Mouse (Mus musculus) WW6 (cell line): ENCODE results near the gene Cald1.
A peak's percentile ranks its signal among the peaks of the same experiment; 100 is the strongest.

Experiments
- DNase-seq: peaks from one replicate; pipeline ENCODE4 v3.0.0-alpha.2; 2013; ENCODE audit warnings: low read depth, low spot score

Cald1 gene

DNA sequence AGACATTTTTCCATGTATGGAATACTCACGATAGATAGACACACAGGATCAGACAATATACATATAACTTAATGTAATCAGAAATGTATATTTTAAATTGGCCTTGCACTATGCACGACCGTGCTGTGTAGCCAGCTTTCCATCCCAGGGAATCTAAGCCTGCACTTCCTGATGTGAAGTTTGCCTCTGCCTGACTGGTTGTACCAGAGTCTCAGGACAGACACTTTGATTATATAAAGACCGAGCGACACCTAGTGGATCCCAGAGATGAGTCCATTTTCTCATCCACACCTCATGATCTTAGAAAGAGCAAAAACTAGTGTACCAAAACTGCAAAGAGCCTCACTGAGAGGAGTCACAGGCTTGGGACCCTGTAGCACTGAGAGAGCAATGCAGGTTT, 156.1 kb downstream of the Cald1 start:
- DNase-seq, result peak; percentile 18

DNA sequence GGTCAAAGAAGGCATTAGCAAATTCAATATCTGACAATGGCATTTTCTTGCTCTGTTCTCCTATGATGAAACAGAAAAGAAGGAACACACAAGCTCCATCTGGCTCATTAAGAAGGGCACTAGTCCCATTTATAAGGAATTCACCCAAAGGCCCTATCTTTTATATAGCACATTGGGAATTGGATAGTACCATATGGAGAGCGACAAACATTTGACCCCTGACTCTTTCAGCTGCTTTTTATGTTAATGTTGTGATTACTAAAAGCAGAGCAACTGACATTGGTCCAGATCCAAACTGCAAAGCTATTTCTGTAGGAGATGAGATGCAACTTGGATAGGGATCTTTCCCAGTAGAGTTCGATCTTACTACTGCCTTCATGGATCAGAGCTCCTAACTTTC, 160.0 kb downstream of the Cald1 start:
- DNase-seq, result no peak

DNA sequence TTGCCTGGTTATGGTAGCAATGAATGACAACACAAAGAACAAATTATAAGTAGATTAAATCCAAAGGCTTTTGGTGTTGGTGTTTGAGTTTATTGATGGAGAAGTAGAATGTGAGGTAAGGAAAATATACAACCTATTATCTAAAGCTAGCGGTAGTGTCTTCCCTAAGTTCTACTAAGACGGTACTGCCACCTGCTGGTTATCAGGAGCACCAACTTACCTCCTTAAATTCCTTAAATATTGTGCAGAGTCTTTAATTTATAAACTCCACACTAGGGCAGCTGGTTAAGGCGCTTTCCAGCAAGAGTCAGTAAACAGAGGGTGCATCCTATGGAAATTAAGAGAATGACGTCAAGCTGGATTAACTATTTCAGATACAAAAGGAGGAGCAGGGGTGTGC, 161.7 kb downstream of the Cald1 start:
- peak; percentile 11 for DNase-seq

DNA sequence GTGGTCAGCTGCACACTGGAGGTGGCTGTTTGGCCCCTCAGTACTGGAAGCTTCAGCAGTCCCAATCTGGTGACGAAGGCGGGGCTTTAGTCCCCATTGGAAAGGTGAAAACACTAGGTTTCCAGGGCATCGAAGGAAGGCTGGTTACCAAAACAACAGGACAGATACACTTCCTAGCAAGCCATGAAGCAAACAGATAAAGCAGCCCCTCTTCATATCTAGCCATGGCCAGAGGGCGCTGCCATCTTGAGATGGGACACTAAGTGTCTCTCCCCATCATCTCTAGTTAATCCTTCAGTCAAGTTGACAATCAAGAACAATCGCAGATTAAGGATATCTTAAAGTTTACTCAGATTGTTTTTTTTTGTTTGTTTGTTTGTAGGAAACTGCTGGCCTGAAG, 167.4 kb downstream of the Cald1 start:
- no peak for DNase-seq

DNA sequence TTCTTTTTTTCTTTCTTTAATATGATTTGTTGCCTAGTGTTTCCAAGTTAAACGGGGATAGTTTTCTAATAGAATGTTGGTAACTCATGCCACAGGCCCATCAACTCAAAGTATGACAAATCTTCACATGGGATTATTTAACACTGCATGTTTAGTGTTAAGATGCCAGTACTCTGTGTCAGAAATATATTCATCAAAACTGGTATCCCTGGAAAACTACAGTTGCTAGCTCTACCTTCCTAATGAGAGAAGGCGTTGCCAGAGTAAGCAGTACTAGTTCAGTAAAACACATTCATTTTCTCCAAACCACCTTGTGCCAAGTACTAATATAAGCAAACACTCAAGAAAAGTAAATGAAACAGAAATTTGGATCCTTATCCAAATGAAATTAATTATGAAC, 171.7 kb downstream of the Cald1 start:
- DNase-seq, result no peak

DNA sequence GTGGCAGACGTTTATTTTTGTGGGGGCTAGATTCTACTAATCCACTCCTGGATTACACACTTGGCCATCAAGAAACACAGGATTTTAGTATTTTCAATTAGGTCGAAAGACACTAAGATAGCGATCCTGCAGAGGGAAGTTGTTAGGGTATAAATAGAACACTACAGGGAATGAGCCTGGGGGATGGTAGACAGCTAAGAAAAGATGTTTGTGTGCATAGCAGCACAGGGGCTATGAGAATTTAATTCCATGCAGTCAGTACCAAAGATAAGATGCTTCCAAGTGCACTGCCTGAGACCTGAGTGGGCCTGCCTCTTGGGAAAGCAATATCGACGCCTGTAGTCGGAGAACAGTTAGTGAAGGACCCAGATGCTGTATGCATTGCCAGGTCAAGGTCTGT, 172.2 kb downstream of the Cald1 start:
- DNase-seq, result no peak

DNA sequence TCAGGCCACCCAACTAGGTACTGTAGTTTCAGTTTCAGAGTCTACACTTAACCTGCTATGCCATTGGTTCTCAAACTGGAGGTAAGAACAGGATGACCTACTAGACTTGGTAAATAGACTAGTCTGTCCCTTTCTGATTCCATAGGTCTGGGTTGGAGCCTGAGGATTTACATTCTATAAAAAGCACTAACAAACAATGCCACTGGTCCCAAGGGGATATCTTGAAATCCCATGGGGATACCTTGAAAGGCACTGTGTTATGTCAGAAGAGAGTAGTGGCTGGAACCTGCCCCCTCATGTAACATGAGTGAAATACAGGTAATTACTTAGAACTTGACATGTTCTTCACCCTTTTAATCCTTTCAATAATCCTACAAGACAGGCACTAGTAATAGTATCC, 178.1 kb downstream of the Cald1 start:
- DNase-seq, result no peak

DNA sequence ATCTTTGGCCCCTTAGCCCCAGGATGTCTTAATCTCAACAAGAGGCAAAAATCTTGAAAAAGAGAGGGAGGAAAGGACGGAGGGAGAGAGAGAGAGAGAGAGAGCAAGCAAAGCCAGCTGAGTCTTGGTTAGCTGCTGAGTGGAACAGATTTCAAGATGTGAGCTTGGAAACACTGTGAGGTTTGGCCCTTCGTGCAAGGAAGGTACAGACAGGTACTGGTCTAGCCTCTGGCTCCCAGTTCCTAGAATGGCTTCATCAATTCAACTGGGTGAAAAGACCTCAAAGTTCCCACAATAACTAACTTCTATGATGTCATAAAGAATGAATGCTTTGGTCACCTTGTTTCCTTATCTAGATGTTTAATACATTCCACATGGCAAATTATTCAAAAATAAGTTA, 178.8 kb downstream of the Cald1 start:
- DNase-seq, result no peak

DNA sequence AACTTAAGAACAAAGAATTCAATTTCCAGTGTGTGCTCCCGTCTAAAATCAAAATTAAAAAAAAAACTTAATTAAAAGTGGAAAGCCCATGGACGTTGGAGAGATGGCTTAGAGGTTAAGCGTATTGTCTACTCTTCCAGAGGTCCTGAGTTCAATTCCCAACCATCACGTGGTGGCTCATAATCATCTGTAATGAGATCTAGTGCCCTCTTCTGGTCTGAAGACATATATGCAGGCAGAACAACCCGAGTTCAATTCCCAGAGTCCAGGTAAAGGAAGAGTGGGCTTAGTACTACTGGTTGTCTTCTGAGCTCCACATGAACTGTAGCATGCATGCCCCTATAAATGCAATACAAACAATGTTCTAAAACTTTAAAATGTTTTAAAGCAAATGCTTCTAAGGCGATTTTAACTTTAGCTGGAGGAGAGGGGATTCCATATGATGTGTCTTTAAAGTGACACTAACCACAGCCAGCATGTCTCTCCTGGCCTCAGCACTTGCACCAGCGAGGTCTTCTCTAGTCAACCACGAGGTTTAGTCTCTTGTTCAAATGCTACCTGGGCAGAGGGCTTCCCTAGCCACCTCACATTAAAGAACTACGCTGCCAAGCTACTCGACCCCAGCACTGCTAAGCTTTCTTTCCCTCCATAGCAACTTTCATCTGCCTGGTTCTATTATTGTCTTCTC, 179.8 kb downstream of the Cald1 start:
- no peak for DNase-seq

DNA sequence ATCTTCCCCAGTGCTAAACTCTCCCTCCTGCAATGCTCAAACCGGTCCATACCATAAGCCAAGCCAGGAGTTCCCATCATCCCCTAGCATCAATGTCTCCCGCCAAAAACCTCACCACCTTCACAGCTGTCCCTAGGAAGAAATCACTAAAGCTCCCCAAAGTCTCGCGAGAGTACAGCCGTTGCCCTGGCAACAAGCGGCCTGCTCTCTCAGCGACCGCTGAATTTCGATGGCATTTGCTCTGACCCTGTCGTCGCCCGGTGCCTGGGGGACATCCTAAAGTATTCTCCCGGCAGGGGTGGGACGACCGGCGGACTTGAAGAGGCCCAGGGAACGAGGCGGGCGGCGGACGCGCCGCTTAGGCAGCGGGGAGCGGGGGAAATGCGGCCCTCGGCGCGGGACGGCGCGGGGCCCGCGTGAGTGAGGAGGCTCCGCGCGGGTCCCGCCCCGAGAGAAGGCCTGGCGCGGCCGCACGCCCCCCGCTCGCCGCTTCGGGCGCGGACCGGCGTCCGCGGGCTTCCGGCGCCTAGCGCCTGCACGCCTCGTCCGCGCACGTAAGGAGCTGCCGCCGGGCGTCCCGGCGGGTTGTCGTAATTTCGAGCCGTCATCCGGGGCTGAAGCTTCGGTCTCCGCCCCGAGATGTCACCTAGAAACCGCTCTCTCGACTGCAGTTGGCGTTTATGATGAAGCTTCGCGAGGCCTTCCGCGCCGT, 182.1 kb downstream of the Cald1 start, which contains the start of gene Agbl3:
Gene Agbl3, plus strand, starts transcription at position 202 of the 712 bp plus-strand sequence.
- DNase-seq, result peak; percentile 73

DNA sequence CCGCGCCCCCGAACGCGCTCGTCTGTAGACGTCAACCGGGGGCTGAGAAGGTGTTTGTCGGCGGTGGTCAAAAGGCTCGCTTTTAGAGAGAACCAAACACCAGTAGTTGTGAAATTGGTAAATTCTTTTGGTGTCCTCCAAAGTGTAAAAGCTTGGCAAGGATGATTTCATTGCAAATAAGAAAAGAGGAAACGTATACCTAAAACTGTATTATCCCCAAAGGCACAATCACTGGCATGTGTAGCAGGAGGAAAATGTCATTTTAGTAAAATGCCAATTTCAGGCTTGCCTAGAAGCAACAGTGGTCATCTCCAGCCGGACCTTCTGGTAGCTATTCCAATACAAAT, 182.6 kb downstream of the Cald1 start:
- no peak for DNase-seq

DNA sequence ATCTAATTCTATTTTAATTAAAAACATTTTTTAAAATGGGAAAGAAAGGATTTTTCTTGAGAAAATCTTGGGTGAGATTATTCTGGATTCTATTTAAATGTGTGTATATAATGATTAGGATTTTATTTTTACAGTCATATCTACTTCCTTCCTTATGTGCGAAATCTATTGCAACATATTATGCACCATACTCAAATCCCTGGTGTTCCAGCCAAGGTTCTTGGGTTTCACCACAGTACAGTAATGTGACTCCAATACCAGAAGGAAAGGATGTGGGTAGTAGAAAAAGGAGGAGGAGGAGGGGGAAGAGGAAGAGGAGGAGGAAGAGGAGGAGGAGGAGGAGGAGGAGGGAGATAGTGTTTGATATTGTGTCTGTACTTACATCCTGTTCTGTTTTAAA, 184.2 kb downstream of the Cald1 start:
- DNase-seq, result no peak

DNA sequence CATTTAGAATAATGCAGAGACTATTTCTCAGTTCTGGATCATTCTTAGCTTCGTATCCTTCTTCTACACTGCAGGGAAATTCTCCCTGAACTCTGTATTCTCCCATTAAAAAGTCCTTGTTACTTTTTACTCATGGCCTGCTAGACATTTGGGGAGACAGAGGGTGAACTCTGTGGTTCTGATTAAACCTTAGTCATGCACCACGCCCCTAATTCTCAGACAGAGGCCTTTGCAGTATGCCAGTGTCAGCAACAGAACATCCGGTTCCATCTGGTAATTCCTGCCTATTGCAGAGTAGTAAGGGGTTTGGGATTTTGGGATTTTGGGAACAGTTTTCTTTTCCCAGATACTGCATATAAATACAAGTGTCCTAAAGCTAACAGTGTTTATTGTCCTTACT, 198.6 kb downstream of the Cald1 start:
- no peak for DNase-seq

DNA sequence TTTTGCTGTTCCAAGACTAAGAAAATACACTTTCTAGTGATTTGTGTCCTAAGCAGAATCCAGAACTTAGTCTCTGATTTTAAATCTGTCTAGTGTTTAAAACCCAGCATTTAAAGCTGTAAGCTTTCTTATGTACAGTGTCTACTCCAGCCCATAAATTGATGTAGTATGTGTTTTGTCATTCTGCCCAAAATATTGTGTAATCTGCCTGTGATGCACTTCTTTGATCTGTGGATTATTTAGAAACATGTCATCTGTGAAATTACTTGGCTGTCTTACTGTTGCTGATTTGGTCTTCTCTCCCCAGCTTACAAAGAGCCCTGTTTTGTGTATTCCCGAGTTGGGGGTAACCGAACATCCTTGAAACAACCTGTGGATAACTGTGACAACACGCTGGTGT, 199.6 kb downstream of the Cald1 start:
- DNase-seq, result no peak

DNA sequence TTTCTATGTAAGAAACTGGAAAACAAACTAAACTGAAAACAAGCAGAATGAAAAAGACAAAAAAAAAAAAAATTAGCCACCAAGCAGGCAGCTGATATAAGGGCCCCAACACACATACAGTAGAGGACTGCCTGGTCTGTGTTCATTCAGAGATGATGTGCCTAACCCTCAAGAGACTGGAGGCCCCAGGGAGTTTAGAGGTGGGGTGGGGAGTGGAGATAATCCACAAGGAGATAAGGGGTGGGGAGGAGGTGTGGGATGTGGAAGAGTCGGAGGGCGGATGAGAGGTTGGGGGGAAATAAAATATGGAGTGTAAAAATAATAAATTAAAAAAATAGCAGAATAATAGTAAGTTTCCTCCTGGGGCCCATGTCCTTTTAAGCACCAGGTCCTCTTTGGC, 207.3 kb downstream of the Cald1 start:
- no peak for DNase-seq

DNA sequence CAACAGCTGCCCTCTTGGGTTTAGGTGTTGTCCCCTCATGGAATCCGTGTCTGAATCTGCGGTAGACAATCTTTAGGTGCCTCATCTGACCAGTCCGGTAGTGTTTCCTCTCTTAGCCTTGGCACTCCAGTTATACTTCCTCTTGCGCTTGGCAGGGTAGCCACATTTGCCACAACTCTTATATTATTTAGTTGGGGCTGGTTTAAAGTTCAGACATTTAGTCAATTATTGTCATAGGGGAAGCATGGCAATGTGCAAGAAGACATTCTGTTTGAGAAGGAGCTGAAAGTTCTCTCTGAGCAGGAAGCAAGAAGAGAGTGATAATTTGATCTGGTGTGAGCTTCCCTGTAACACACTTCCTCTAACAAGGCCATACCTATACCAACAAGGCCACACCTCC, 212.4 kb downstream of the Cald1 start:
- DNase-seq, result no peak

DNA sequence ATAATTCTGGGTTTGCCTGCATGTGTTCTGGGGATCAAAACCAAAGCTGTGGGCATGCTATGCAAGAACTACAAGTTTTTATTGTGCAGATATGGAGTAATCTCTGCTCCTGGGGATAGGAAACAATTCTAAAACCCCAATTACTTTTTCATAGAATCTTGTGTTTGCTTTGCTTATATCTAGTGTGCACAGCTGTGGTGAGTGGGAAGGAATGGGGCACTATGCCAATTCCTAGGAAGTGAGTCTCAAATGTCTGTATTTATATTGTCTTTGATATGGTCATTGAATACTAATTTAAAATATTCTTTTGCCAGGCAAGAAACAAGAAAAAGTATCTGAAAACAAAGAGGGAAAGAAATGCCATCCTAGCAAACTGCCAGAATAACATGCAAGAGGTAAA, 226.1 kb downstream of the Cald1 start:
- no peak for DNase-seq
